Mouse (Mus musculus) lung, postnatal 25 days (tissue): ENCODE data around the gene Fam107b.

Source experiments
- DNase-seq: peaks from one replicate; pipeline ENCODE4 v3.0.0; 2022; ENCODE audit warnings: low spot score

Fam107b gene

DNA sequence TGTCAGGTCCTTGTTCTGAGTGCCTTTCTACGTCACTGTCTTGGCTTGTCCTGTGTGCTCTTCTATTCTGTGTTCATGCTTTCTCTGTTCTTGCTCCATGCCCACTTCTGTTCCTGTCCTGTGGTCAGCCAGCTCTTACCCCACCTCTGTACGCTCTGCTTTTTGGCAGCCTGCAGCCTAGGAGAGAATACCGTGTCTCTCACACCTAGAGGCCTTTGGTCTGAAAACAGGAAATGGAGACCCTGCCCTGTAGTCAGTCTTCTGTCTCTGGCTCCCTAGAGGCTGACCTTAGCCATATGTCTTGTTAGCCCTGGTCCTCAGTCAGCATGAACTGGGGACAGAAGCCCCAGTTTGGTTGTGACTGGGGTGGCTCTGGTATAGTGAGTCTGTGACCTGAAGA, 170.0 kb downstream of the Fam107b start:
- no peak for DNase-seq

DNA sequence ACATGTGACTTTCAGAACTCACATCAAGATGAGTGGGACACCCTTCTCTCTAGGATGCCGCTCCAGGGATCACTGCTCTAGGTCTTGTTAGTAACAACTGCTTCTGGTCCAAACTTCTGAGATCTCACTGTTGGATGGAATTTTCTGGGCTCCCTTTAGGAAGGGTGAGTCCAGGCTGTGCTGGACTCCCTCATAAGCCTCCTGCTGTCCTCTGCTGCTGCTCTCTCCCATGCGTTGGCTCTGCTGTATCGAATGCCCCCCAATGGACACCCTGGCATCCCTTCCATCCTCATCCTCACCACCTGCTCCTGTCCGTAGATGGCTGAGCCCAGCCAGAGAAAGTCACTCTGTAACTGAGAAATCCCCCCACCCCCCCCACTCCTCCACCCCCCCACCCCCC, 170.4 kb downstream of the Fam107b start:
- DNase-seq: no peak

DNA sequence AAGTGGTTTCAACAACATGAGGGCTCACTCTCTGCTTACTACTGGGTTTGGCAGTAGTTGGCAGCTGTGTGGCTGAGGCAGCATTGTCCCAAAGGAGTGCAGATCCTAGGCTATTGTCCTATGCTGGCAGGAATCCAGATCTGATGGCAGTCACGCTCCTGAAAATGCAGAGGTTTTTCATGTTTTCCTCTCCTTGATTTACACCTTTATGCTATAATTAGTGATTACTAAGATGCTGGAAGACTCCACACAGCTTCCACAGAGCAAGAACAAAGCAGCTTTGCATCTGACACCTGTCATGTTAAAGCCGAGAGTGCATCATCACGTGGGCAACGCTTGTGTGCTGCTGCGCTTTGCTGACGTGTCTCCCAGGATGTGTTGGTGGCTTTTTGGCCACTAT, 172.2 kb downstream of the Fam107b start:
- no peak for DNase-seq

DNA sequence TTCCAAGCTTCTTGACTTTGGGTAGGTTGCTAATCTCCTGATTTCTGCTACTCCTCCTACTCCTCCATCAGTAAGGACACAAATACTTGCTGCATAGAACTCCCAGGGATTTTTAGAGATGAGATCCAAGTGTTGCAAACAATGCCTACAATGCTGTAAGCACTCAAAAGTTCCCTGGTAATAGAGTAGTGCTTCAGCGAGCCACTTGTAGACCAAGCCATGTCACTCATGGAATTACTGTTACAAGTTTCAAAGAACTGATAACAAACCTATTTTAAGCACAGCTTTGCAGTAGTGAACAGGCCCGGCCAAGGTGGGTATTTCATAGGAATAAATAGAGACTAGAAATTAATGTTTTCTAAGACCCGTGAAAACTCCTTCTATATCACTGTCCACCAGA, 174.8 kb downstream of the Fam107b start:
- DNase-seq: peak; percentile 41

DNA sequence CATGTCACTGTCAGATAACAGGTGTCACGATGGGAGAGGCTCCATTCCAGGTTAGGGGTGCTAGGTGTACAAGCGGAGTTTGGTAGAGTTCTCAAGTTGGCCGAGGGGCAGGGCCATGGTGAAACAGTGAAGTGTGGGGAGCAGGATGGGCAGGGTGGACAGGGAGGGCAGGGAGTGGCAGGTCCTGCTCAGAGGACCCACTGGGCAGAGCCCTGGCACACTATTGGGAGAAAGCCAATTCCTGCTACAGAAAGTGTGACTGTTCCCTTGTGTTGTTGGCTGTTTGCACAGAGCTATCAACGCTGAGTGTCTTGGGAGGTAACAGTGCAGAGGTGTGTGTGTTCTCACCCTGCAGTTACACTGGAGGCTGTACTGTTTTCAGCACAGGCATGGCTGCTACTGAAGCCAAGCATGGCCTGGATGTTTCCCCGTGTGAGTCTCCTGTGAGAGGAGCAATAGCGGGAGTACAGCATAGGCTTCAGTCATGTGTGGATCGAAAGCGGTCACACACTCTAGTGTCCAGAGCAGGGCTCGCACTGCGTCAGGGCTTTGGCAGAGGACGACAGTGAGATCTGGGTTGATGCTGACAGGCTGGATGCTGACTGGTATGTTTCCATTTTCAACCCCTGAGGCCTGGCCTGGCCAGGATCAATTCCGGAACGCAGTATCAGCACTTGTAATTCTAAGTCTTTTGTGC, 175.8 kb downstream of the Fam107b start:
- no peak for DNase-seq

DNA sequence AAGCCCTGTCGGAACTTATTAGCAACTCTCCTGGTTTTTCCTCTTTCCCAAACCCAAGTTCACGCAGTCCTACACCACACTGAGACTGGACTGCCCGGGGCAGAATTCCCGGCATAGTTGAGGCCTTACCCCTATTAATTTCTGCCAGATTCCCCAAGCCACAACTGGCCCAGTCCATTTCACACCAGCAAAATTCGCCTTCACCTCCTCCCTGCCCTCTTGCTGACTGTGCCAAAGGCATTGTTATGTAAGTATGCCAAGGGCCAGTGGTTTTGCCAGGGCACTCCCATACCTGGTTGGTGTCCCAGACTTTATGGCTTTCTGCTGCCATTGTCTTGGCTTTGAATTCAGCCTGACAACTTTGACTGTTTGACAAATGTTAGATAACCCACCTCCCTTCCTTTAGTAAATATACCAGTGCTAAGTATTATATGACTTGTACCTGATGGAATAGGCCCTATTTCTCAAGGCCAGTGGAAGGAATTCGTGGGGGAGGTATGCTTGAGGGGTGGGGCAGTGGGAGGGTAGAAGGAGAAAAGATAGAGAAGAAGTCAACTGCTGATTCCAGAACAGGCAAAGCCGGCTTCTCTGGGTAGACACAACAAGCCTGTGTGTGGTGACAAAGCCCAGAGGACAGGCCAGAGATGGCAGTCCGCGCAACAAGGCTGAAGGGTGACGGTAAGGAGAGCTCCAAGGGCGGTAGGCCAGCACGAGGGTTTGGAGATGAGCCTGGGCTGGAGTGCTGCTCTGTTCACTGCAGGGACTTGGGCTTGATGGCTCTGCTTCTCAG, 178.6 kb downstream of the Fam107b start:
- peak; percentile 64 for DNase-seq

DNA sequence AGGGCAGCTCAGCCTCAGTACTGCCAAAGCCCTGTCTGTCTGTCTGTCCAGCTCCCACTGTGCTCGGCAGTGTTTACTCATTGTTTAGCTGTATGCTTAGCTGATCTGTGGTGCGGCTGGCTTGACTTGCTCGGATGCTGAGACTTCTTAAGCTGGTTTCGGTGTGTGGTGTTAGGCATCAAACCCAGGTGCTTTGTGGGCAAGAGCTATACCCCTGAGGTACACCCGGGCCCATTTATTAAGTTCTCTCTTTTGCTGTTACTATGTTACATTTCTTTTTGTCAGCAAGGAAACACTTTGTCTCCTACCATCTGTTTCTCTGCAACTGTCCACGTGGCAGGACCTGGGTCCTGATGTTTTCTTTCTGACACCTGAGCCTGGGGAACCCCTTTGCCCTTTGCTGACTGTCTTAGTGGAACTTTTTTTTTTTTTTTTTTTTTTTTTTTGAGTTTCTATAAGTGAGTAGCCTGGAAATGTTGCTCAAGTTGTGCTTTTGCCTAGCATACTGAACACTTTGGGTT, 179.3 kb downstream of the Fam107b start:
- no peak for DNase-seq

DNA sequence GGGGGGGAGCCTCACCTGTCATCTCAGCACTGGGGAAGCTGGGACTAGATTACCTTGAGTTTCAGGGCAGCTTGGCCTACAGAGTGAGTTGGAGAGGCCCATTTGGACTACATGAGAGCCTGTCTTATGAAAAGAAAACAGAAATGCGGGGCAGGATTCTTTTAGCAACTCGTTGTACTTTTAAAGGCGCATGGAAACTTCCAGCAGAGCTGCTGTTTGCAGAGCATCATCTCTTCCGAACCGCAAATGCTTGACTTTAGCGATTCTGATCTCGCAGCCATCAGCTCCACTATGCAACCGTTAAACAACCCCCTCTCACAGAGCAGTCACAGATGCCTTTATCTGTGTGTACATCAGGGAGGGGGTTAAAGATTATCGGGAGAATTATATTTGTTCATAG, 179.8 kb downstream of the Fam107b start:
- no peak for DNase-seq

DNA sequence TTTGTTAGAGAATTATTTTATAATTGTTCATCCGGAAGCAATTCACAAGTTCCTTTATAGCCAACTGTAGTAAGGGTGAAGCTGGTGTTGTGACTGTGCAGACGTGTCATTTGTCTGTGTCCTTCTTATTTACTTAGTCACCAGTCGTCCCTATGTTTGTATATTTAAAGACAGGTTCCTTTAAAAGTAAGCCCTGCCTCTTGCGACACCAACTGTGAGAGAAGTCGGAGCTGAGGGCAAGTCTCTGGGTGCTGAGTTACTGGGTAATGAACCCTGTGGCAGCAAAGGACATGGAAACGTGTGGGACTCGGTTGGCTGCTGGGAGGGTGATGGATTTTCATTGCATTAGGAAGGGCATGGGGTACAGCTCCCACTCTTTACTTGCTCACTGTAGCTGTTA, 182.1 kb downstream of the Fam107b start:
- no peak for DNase-seq

DNA sequence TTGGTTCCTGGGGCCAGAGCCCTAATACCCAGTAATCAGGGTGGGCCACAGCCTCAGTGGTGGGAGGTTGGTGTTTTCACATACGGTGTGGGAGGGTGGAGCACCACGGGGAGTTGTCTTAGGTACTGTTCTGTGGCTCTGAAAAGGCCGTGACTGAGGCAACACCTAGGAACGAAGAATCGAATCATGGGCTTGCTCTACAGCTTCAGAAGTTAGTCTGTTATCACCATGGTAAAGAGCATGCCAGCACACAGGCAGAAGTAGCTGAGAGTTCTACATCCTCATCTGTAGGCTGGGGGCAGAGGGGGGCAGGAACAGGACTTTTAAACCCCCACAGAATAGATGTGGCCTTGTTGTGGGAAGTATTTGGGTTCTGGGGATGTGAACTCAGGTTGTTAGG, 182.6 kb downstream of the Fam107b start:
- no peak for DNase-seq

DNA sequence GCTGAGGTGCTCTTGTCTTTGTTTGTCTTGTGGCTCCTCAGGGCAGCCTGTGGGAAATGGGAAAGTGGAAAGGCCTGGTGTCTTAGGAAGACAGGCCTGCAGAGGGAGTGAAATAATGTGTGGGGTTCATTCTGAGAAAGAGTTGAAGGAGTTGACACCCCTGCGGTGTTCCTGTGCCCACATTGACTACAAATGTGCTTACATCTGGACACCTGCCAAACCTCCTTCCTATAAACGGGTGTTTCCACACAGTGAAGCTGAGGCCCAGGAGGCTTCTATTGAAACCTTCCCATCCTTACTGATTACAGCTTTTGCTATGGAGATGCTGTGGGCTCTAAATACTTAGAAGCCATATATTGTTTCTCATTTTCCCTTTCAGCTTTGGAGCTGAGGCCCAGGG, 183.5 kb downstream of the Fam107b start:
- no peak for DNase-seq

DNA sequence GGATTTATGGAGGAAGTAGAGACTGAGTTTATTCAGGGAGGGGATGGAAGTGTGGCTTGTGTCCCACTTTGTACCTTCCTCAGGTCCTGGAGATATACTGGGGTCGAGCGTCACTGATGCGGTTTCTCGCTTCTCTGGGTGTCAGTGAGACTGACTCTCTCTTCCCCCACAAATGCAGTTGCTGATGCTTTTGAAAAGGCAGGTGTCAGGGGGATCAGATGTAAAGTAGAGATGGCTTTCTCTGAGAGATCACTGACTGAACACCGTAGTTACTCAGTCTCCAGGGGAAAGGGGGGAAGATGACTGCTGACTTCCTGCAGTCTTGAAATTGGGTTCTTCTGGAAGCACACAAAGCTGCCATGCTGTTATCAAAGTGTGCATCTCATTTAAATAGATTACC, 185.6 kb downstream of the Fam107b start:
- no peak for DNase-seq

DNA sequence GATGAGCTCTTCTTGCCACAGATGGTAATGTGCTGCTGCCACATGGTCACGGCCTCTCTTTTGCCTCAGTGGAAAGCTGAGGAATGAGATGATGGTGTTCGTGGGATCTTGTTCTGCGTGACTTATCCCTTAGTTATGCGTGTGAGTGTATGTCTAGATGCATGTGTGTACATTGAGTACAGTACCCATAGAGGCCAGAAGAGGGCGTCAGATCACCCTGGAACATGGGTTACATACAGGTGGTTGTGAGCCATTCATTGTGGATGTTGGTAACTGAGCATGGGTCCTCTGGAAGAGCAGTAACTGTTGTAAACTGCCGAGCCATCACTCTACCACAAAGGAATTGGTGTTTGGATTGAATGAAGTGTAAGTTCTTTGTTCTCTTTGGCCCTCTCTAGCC, 188.1 kb downstream of the Fam107b start:
- DNase-seq: no peak

DNA sequence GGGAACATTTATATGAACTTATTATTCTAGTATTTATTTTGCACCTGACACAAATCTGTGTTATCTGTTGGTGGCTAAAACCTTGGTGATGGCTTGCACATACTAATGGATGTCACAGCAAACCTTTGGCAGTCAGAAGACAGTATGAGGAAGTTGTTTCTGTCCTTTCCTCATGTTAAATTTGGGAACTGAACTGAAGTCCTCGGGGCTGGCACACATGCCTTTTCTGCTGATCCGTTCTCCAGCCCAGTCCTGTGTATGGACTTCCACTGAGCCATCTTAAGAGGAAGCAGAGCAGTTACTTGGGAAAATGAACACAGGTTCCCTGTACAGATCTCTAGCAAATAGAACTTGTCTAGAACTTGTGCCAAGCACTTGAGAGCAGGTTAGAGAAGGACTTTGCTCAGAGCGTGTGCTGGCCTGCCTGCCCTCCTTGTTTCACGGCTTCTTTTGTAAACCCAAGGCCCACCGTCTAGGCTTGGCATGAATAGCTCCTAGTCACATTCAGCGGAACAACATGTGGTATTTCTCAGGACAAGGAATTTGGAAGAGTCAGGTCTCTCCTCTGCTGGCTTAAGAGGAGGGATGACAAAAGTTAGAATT, 190.0 kb downstream of the Fam107b start:
- no peak for DNase-seq

DNA sequence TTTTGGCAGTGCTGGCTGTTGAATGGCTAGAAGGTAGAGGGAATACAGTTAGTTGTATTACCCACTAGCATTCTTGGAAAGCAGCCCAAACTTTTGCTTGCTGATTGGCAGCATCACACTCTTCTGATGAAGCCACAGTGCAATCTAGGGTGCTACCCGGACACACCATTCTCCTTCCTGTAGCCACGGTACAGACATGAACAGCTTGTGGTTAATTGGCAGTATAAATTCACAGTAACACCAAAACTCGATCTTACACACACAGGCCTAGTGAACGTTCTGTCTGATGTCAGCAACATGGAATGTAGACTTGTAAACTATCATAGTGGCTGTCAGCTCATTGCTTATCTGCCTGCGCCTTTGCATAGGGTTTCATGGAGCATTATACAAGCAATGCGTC, 193.8 kb downstream of the Fam107b start:
- DNase-seq: no peak

DNA sequence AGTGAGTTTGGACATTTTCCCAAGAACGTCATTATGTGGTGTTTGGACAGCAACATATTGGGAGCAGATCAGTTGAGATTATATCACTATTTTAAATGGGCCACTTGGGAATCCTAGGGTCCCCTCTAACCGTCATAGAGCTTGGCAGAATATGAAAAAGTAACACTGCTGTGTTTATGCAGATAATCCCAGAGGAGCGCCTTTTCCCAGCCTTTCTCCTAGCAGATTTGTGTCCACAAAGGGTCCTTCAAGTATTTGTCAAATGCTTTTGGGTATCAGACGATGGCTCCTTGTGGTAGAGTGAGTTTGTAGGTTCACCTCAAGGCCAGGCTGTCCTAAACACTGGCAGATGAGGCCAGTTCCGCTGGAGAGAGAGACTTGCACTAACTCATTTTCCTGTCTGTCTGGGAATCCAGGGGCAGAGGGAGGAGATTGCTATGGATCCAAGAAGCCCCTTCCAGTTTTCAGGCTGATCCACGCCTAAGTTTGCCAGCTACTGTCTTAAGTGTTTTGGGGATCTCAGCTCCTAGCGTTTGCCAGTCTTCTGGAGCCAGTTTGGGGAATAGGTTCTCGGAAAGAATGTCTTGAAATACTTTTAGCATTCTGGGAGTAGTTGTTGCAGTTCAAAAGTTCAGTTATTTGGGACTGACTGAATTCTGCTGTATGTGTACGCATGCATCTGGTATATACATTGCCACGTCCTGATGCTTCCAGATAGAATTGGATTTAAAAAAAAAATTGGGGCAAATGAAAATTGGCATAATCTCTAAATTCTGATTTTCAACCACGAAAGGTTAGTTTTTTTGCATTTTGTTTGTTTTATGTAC, 195.9 kb downstream of the Fam107b start:
- no peak for DNase-seq

DNA sequence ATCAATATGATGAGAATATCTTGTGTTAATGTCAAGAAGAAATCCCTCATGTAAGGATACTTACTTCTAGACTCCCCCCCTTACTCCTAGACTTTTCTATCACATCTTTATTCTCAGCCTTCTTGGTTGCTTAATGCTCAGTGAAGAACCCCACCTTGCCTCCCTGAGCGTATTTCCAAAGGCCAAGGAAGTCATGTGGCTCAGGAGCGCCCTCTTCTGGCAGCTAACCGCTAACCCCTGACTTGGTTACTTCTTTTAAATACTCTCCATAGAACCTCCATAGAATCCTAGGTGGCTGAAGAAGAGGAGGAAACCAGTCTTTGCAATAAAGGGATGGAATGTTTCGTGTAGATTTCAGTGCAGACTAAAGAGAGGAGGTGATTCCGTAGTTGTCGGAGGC, 199.0 kb downstream of the Fam107b start:
- peak; percentile 65 for DNase-seq

DNA sequence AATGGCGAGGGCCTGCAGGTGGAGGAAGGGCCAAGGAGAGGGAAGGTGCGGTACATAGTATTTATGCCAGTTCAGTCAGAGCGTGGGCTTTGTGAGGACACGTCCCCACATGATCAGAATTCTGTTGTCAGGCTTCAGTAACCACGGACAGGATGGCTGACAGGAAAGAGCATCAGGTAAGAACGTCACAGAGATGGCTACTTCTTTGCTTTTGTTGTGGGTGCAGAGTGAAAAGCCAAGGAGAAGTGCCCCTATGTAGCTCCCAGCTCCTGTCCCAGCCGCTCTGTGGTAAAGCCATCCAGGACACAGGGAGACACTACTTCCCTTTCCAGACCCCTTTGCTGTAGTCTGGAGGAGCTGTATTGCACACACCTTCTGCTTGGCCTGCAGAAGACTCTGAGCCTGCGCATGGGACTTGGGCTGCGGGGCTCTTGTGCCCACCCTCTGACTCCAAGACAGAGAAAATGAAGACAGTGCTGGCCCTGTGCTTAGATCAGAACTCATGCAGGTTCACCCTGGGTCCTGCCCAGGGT, 199.6 kb downstream of the Fam107b start:
- no peak for DNase-seq

DNA sequence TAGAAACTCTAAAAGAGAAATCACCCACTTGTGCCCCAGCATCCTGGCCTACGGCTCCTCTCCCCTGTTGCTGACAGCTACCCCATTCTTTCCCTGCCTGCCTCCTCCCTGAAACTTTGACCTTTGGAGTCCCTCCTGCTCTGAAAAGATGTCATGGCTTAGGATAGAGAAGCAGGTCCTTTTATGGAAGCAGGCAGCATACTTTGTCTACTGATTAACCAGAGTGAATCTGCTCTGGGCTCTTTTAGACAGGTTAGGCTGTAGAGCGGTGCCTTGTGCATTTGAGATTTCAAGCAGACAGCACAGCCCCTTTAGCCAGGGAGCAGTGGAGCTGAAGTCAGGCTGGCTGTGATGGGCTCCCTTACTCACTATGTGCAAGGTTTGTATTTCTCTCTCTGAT, 200.1 kb downstream of the Fam107b start:
- no peak for DNase-seq

DNA sequence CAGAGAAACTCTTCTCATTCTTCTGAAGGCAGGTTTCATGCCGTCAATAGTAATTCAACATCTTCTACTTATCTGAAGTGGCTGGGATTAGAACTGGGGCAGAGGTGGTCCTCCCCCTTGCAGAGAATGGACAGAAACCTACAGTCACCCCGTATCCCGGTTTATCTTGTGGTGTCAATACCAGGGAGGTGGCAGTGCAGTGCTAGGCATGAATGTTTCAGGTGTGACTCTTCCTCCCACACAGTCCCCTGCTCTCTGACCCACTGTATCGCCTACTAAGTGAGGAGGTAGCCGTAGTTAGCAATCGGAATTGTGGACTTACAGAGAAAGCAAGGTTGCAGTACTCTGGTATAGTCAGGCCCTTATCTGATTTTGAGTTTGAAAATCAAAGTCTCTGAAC, 201.2 kb downstream of the Fam107b start:
- DNase-seq: no peak

DNA sequence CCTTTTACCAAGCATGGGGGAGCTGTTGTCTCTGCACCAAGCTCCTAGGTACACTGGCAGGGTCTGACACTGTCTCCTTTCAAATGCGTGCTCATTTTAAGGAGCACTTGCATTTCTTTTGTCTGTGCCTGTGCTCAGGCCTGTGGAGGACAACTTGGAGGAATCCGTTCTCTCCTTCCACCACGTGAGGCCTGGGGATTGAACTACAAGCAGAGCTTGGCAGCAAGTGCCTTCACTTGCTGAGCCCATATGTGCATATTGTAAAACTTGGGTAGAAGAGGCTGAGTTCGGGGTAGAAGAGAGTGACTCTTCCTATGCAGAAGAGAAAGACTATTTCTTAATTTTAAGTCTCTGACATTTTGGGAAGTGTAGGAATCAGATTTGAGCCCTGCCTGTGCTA, 202.8 kb downstream of the Fam107b start:
- no peak for DNase-seq

DNA sequence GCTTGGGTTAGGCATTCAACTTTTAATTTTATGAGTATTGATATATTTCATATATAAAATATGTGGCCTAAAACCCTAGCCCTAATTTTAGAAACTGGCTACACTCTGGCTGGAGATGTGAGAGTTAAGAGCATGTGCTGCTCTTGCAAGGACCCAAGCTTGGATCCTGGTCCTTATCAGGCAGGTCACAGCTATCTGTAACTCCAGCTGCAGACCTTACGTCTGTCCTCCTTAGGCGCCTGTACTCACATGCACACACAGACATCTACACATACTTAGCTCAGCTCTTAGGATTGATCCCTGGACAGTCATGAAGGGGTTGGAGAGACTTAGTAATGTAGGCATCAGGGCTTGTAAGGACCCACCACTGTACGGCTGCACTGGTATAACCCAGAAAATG, 205.3 kb downstream of the Fam107b start:
- DNase-seq: no peak
